Mouse (Mus musculus): Measurements from ENCODE around the gene Ccdc28a. TPM values are rescaled to one million over a fixed set of nuclear protein-coding genes. Genes with fewer than 3 reads are reported as not detected.

Ccdc28a gene
- total RNA-seq (2021), result 1 to 10 TPM; 6.8 to 8.8 TPM
- long read RNA-seq, experiment 1, transcript Ccdc28a-202 (6 exons, 1,190 nt), result major isoform, 6 of 7 reads
- long read RNA-seq, experiment 1, partial matches to known transcripts, result 0 of 7 reads
- long read RNA-seq, experiment 1, other reads (novel, unspliced or antisense), result 0 of 7 reads
- long read RNA-seq, experiment 2, transcript Ccdc28a-202 (6 exons, 1,190 nt), result major isoform, 12 of 18 reads
- long read RNA-seq, experiment 2, partial matches to known transcripts, result 2 of 18 reads
- long read RNA-seq, experiment 2, other reads (novel, unspliced or antisense), result 2 of 18 reads

DNA sequence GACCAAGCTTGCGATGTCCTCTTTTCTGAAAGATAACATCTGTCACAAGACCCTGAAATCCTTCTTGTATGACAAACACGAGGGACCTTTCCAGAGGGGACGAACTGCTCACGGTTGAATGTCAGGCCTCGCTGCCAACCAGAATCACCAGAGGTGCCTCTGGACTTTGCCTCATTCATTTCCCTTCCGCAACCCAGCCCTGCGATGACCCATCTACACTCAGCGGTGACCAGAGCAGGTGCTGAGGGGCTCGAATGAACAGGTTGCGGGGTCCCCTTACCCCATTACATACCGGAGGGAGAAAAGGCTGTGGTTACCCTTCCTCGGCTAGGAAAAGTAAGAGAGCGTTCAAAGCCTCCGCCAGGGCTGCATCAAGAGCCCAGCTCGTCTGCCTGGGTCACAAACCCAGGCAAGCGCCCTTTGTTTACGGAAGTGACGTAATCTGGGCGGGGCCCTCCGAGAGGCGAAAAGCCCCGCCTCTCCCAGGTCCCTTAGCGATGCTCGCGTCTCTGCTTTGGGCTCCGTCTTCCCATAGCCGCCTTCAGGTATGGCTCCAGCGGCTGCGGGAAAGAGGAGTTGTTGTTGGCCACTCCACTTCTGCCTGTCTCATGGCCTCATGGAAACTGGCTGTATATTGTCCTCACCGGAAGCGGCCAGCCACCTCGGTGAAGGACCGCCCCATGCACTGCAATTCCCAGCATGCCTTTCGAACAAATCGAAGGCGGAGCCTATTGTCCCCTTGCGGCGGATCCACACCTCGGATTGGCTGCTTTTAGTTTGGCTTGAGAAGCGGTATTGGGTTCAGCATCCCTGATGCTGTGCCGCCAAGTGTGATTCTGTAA, at the start of gene Ccdc28a:
Gene Ccdc28a, minus strand, starts transcription at position 439 of the 842 bp plus-strand sequence.
- DNase-seq, result peak; percentile 89 to 90
- intact Hi-C loops (cut with DNase I), result loop anchor here (5.0 kb wide), 1 partner anchor 153 kb away; no protein-coding TSS in a partner anchor

DNA sequence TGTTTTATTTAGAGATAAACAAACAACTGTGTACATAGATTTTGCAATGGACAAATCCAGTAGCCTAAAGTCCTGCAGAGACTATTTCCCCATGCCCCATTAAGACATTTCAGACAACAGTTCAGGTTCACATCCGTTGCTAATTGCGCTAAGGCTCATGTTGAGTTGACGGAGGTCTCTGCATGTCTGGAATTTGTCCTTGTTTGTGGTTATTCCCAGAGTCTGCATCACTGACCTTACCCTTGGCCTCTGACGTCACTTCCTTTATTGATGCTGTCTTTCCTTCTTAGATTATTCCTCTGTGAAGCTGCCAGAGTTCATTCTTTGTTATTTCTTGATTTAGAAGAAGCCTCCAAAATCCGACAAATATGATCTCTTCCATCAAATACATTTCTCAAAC, 49.2 kb upstream of the Ccdc28a start:
- intact Hi-C loops (cut with DNase I), result no loop called here
- no peak for DNase-seq

DNA sequence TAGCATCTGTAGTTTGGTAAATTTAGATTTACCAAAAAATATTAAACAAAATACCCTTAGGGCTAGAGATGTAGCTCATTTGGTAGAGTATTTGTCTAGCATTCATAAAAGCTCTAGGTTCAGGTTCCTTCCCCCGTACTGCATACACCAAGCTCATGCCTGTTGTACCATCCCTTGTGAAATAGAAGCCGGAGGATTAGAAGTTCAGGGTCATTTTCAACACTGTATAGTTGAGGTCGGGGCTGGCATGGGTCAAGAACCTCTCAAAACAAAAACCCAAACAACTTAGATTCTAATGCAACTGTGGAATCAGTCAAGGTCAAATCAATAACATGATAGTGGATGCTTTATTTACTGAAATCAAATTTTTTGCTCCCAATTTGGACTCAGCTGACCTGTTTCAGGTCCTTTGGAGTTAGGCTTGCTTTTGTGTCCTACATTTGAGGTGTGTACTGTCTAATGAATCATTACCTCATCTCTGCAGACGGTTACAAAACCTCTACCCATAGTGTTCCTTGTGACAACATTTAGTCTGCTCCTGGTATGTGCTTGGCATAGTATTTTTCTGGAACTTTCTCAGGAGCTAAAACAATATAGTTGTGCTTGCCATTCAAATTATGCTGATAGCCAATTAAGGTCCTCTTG, 41.4 kb upstream of the Ccdc28a start:
- intact Hi-C loops (cut with DNase I), result no loop called here
- DNase-seq, result no peak

DNA sequence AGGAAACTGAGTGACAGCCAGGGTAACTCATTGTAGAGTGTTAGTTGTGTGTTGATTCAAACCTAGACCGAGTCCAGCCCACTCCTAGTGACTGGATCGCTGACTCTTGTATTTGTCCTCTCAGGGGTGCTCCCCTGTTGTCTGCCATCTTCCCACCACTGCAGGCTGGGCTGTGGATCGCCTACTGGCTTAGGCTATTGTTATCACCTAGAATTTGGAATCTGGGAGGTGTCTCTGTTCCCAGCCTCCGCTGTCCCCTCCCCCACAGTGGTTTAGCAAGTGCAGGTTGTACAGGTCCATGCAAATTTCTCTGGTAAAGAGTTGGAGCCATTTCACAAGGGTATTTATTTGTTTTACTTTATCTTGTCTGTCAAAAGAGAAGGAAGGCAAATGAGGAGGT, 16.5 kb upstream of the Ccdc28a start:
- intact Hi-C loops (cut with DNase I), result no loop called here
- DNase-seq, result no peak

DNA sequence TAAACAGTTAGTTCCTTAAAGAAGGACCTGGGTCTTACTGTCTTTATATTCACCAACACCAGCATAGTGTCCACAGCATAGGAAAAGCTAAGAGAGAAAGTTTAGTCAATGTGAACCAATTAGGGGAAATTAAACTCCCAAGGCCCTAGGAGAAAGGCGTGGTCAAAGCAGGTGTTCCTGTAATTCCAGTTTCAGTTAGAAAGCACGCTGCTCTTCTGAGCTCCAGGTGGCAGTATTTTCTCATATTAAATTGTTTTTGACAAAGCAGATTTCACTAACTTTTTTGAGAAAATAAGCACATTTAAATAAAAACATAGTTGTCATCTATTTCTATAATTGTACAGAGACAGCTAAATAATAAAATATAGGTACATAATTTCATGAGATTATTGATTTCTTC, 8.8 kb upstream of the Ccdc28a start:
- DNase-seq, result no peak
- intact Hi-C loops (cut with DNase I), result no loop called here

DNA sequence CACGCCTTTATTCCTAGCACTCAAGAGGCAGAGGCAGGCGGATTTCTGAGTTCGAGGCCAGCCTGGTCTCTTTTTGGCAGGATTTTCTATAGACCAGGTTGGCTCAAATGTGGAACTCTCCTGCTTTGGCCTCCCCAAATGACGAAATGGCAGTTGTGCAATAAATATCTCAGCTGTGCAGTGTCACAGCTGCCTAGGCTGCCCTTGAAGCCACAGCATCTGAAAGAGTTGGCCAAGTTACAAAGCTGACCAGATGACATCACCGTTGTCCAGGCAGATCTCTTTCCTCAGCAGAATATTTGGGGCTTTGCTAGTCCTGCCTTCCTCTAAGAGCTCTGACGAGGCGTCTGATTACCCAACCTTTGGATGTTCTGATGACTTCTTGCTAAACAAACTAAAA, 2.4 kb upstream of the Ccdc28a start:
- peak; percentile 15 to 19 for DNase-seq
- intact Hi-C loops (cut with DNase I), result loop anchor here (5.0 kb wide), 1 partner anchor 150 kb away; no protein-coding TSS in a partner anchor

DNA sequence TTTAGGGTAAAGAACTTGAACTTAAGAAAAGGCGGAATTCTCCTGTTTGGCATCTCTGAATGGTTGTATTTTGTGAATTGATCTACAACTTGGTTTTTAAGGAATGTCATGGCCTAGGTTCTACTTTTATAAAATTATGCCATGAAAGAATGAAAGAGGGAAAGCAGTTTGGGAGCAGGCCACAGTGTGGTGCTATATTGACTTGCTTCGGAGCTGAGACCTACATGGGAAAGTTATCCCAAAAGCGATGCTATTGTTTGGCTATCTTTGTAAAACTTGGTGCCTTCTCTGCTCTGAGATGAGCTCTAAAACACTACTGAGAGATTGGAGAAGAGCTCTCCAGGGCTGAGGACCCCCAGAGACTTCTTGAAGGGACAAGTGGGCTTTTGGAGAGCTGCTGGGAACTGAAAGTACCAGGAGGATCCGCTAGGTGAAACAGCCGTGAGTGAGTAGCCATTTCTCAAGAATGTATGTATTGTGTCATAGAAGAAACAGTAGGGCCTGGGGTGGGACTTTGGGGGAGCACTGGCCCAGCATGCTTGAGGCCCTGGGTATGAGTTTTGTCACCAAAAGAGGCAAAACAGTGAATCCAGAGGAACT, 1.6 kb upstream of the Ccdc28a start:
- DNase-seq, result no peak
- intact Hi-C loops (cut with DNase I), result loop anchor here (5.0 kb wide), 1 partner anchor 151 kb away; no protein-coding TSS in a partner anchor

DNA sequence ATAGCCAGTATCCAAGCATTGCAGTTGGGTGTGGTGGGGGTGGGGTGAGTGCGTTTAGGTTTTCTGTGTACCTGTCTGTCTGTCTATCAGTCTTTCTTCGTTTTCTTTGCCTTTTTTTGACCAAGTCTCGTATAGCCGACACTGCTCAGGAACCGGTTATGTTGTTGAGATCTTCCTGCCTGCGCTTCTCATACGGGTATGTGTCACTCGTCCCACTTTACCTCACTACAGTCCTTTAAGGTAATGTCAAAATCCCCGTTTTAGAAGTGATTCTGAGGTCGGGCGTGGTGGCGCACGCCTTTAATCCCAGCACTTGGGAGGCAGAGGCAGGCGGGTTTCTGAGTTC, 577 bp upstream of the Ccdc28a start:
- intact Hi-C loops (cut with DNase I), result loop anchor here (5.0 kb wide), 1 partner anchor 152 kb away; no protein-coding TSS in a partner anchor
- DNase-seq, result no peak

DNA sequence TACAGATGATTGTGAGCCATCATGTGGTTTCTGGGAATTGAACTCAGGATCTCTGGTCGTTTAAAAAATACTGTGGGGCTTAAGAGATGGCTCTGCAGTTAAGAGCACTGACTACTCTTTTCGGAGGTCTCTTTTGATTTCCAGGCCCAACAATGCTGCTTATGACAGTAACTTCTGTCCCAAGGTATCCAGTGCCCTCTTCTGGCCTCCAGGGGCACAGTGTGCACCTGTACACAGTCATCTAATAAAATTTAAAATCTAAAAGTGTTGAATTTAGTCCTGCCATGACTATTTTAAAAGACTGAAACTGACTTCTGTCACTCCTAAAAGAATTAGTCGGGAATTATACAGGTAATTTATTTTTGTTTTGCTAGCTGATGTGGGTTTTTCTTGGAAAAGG, 907 bp downstream of the Ccdc28a start:
- no peak for DNase-seq
- intact Hi-C loops (cut with DNase I), result no loop called here

DNA sequence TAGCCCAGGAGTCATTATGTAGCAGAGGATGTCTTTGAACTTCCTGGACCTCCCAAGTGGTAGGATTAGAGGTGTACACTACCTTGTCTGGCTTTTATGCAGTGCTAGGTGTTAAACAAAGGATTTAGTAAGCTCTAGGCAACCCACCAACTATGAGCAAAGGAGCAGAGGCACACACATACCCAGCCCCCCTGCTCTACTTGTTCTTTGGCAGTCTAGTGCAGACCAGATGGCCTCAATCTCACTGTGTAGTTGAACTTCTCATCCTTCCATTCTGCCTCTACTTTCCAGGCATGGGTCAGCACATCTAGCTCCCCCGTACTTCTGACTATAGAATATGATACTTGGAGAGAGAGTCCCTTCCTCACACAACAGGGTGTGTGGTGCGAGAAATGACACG, 10.4 kb downstream of the Ccdc28a start:
- no peak for DNase-seq
- intact Hi-C loops (cut with DNase I), result no loop called here

DNA sequence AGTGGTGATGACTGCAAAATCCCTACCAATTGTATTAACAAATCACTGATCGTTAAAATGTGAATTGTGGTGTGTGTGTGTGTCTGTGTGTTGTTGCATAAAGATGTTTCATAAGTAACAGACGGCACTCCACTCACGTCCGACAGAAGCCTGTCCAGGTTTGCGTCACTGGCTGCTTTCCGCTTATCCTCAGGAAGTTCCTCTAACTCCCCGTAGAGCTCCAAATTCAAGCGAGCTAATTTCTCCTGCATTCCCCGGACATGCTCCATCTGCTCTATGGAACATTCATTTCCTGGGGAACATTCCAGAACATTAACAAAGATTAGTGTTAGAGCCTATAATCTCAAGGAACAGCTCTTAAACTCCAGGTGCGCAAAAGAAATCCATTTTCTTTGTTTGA, 15.4 kb downstream of the Ccdc28a start:
- DNase-seq, result no peak
- intact Hi-C loops (cut with DNase I), result no loop called here

DNA sequence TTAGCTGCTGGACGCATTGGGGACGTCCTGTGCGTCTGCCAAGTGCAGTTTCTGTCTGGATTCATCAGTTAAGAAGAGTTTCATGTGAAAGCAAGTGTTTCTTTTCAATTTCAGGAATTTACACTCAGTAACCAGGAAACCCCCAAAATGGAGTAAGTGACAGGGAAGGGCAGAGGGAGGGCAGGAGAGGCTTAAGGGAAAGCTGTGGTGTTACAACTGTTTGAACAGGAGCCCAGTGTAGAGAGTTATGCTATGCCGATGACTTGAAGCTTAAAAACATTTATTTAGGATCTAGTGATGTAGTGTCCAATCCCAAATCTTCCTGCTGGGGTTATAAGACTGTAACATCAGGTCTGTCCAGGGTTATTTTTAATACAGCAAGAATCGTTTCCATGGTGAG, 20.7 kb downstream of the Ccdc28a start:
- intact Hi-C loops (cut with DNase I), result no loop called here
- DNase-seq, result no peak

DNA sequence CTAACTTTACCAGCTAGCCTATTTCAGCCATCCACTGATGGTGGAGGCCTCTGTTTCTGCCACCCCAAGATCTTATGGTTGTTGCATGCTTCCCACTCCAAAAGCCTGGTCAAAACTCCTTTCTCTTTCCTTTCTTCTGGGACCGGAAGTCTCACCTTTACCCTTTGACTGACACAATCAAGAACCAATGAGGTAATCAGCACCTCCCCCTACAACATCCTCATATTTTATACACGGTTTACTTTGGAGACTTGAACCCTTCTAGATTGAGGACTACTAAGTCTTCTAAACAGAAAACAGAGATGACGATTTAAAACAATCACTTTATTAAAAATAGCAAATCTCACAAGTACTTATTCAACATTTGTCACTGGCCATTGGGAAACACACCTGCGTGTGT, 21.4 kb downstream of the Ccdc28a start:
- intact Hi-C loops (cut with DNase I), result no loop called here
- DNase-seq, result no peak

DNA sequence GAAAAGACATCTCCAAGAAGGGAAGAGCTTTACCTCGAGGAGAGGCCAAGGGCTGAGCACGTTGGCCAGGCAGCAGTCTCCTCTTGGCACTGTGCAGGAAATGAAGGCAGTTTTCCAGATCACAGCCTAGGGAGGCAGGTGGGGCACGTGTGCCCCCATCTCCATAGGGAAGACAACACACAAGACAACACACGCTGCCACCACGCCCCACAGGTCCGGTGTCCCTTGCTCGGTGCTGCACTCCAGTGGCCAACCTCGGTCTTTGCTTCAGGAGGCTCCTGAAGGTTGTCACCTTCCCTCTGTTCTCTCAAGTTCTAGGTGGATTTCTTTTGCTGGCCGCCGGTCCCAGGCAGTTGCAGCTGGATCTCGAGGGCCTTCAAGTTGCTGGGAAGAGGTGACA, 24.1 kb downstream of the Ccdc28a start, which contains the start of gene Ect2l:
Gene Ect2l, minus strand, starts transcription at position 165 of the 400 bp plus-strand sequence.
- intact Hi-C loops (cut with DNase I), result no loop called here

DNA sequence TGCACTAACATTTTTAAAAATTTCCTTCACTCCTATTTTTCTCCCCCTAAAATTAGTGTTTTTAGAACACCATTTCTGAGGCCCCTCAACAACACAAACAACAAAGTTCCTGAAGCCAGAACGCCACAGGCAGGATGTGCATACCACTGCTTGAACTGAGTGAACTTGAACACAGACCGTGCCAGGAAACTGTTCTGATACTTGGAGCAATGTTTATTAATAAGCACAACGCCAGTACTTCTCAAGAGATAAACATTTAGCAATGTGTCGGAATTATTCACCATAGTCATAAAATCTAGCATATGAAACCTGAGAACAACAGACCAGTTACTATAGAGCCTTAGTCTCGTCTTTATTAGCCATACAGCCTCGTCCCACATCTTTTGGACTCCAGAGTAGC, 24.7 kb downstream of the Ccdc28a start:
- intact Hi-C loops (cut with DNase I), result no loop called here
- DNase-seq, result no peak

More for the DNA sequence above, 24.1 kb downstream of the Ccdc28a start, which contains the start of gene Ect2l:
- DNase-seq, result no peak

DNA sequence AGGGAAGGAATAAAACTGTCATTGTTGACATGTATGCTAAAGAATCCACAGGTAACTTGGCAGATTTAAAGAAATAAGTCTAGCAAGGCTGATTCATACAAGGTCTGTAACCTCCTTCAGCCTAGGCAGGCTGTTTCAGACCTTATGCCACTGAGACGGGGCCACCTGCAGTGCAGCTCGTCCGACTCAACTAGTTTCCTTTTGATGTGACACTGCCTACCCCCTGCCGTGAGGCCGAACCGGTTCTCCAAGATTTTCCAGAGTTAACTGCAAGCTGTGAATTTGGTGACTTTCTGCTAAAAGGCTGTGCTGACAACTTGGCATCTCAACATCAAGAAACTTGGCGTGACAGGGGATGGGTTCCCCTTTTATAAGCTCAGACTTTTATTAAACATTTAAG, 30.7 kb downstream of the Ccdc28a start:
- intact Hi-C loops (cut with DNase I), result no loop called here
- no peak for DNase-seq

DNA sequence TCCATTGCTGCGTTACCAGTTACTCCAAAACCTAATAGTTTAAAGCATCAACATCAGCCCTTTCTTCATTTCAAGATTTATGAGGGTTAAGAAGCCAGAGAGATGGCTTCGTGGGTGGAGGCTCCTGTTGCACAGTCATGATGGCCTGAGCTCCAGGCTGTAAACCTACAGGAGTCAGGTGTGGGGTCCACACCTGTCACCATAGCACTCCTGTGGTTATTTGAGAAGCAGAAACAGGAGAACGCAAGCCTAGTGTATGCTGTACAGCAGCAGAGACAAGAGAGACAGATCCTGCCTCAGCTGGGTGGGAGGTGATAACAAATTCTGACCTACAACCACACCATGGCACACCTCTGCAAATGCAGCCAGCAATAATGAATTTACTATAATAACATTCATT, 32.4 kb downstream of the Ccdc28a start:
- no peak for DNase-seq
- intact Hi-C loops (cut with DNase I), result no loop called here

DNA sequence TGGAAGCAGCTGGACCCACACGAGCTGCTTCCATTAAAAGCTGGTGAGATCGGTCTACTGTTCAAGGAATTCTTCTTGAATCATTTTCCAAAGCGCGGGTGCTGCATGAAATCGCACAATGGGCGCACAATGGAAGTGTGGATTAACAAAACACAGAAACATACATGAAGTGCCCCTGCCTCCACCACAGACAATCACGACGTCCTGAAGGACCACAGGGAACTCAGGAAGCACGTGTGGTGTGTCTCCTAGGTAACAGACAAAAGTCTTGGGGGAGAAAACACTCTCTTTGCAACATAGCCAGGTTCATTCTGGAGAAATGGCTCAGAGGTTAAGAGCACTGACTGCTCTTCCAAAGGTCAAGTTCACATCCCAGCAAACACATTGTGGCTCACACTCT, 34.1 kb downstream of the Ccdc28a start:
- no peak for DNase-seq
- intact Hi-C loops (cut with DNase I), result no loop called here

DNA sequence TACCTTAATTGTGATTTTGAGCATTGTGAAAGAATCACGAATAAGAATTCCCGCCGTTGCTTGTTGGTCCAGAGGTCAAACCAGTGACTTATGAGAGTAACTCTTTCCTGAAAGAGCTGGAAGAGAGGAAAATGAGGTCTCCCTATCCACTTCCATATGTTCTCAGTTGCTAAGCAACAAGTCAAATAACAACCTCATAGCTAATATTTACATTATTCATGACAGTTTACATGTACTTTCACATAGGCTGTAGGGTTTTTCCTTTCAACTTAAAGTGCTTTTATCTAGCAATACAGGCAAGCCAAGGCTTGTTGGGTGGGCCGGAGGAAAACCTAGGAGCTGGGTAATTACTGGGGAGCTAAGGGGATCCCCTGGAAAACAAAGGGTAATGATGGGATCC, 34.9 kb downstream of the Ccdc28a start:
- intact Hi-C loops (cut with DNase I), result loop anchor here (5.0 to 10.0 kb wide), 3 partner anchors 93 to 468 kb away; no protein-coding TSS in a partner anchor
- DNase-seq, result no peak

DNA sequence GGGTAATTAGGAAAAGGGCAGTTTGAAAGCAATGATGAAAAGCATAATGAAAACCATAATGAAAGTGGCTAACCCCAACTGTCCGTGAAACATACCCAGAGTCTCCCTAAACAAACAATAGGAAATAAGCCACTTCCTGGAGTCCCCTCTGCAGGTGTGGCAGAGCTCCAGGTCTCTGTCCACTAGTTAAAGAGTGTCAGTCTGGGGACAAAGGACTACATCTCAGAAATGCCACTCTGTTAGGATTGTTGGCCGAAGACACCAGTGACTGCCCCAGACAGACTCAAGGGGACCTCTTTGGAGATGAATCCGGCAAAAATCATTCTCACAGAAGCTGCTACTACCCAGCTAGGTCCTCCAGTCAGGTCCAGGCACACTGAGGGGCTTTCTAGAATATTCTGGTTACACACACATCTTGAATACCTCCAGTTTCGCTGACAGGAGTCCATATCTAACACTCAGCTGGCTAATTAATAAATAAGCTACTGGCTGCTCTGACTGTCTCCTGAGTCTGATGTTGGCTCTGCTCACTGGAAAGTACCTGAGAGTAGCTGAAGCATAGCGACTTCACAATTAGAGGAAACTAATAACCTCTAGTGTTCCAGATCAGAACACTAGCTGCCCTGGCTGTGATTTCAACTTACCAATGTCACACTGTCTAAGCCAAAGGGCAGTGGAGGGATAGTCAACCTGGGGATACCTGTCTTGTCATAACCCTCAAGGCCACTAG, 36.3 kb downstream of the Ccdc28a start:
- intact Hi-C loops (cut with DNase I), result loop anchor here (5.0 to 10.0 kb wide), 3 partner anchors 91 to 466 kb away; no protein-coding TSS in a partner anchor
- DNase-seq, result no peak
